Mouse (Mus musculus): ENCODE measurements around the gene BC107364. TPM values are rescaled to one million over a fixed set of nuclear protein-coding genes. Genes with fewer than 3 reads are reported as not detected.
"Not testable (repeated sequence)": the region's sequence is repeated elsewhere in the genome, so short reads cannot be mapped to it uniquely, and the experiment has no call there.

Gene BC107364
- total RNA-seq, 1 experiment from 2014 or later = not detected

- DNase-seq = not testable (repeated sequence)
Observed at GRCm38 (mm10) chr3:96486064-96486827, 34.1 kb upstream of the BC107364 start.

DNA sequence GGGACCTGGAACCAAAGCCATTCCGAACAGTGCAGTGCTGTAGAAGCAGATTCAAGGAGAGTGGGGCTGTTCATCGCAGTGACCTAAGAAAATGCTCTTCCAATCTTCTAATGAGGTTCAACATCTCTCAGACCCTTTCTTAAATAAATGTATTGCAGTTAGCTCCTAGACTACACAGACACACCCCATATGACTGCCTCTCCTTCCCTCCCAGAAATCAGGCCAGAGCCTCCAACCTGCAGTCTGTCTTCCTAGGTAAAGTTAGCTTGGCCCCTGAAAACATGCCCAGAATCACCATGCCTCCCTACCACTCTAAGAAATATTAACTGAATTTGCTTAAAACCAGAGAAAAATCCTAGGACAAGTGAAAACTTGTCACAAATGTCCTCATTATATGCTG, 33.3 kb upstream of the BC107364 start:
- DNase-seq = no peak

GRCm38 (mm10) chr3:96484921-96485320, 32.8 kb upstream of the BC107364 start:
- no peak for DNase-seq

DNA sequence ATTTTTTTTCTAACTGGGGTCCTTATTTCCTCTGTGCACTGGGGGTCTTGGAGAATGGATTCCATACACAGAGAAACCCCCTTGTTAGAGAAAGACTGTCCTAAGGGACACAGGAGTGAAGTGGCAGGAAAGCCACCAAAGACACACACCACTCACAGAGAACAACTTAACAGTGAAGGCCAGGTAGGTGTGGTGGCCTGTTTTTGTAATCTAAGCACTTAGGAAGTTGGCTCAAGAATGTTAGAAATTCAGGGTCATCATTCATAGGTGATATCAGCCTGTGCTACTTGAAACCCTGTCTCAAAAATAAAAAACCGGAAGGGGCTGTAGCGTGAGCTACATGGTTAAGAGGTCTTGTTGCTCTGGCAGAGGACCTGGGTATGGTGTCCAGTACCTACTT, 31.8 kb upstream of the BC107364 start:
- no peak for DNase-seq

GRCm38 (mm10) chr3:96483044-96483443, 30.9 kb upstream of the BC107364 start:
- DNase-seq = not testable (repeated sequence)

DNA sequence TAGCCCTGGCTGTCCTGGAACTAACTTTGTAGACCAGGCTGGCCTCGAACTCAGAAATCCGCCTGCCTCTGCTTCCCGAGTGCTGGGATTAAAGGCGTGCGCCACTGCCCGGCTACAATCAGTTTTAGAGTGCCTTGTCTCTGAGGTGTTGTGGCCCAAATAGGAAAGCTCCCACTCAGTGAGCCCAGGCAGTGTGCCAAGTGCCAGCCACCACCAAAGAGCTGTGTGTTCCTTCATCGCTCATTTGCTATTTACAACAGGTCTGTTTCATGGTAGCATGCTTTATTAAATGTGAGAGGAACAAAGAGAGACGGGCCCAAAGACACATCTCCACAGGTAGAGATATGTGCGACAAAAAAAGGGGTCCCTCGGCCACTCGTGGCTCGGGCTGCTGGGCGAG, 30.3 kb upstream of the BC107364 start:
- DNase-seq = no peak

DNA sequence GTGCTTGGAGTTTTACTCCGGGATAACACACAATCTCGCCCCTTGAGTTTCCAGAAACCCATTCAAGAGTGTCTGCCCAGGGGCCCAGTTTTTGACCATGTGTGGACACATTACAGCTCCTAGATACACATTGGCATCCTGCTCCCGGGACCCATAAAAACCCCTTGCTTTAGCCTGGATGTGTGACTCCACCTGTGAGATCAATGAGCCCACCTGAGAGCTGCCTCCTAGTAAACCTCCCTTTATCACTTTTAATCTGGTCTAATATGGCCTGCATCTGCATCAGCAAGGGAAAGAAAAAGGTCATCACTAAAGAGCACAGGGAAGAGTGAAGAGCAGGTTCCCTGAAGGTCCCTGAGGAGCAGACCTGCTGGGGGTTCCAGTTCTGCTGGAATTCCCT, 29.8 kb upstream of the BC107364 start:
- no peak for DNase-seq

GRCm38 (mm10) chr3:96480684-96481270, 28.7 kb upstream of the BC107364 start:
- DNase-seq = no peak

DNA sequence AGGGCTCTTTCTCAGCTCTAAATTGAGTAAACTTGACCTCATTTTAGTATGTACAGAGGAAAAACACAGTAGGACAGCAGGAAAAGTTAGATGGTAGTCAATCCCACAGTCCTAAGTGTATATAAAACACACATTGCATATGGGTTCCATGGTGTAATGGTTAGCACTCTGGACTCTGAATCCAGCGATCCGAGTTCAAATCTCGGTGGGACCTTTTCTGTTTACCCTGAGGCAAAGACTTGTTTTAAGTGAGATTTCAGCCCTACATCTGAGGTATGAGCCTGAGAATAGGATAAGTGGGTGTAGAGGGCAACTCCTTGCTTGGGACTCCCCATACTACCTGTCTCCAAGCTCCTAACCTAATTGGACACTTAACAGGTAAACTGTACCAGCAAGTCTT, 27.1 kb upstream of the BC107364 start:
- DNase-seq = no peak

- DNase-seq = no peak
Observed at GRCm38 (mm10) chr3:96477558-96477957, 25.5 kb upstream of the BC107364 start.

DNA sequence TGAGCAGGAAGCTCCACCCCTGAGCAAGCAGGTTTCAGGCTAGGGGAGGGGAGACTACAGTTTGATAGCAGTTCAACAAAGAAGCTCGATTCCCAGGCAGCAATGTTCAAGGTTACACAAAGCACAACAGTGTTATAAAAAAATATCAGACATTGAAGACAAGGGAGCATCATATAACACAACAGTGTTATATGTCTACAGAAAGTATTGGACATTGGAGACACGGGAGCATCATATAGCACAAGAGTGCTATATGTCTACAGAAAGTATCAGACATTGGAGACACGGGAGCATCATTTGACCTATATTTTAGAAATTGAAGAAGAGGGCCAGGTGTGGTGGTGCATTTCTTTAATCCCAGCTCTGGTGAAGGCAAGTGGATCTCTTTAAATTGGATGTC, 25.0 kb upstream of the BC107364 start:
- DNase-seq = no peak

GRCm38 (mm10) chr3:96474909-96475655, 23.0 kb upstream of the BC107364 start:
- no peak for DNase-seq

DNA sequence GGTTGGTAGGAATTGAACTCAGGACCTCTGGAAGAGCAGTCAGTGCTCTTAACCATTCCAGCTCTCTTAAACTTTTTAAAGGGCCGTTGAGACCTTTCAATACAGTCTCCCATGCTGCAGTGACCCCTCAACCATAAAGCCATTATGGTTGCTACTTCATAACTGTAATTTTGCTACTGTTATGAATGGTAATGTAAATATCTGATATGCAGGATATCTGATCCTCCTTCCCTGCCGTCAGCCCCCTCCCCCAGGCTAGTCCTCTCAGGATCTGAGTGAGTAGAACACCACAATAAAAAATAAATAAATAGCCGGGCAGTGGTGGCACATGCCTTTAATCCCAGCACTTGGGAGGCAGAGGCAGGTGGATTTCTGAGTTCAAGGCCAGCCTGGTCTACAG, 21.4 kb upstream of the BC107364 start:
- DNase-seq = not testable (repeated sequence)

DNA sequence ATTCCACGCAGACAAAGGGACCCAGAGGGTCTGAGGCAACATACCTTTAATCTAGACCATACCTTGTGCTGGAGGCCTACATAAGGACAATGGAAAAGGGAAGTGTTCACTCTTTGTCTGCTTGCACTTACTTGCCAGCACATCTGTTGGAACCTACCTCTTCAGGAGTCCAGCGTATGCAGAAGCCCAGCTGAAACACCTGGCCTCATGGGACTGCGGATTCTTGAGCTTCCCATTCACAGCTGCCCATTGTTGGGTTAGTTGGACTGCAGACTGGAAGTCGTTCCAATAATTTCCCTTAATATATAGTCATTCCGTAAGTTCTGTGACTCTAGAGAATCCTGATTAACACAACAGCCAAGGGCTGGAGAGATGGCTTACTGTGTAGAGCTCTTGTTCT, 20.0 kb upstream of the BC107364 start:
- DNase-seq = no peak

GRCm38 (mm10) chr3:96469626-96470025, 17.5 kb upstream of the BC107364 start:
- DNase-seq = no peak

DNA sequence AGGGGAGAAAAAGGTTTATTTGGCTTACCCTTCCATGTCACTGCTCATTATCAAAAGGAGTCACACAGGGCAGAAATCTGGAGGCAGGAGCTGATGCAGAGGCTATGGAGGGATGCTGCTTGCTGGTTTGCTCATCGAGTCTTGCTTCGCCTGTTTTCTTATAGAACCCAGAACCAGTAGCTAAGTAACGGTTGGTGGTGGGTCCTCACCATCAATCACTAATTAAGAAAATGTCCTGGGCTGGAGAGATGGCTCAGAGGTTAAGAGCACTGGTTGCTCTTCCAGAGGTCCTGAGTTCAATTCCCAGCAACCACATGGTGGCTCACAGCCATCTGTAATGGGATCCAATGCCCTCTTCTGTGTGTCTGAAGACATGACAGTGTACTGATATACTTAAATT, 16.2 kb upstream of the BC107364 start:
- not testable (repeated sequence) for DNase-seq

GRCm38 (mm10) chr3:96467641-96468040, 15.5 kb upstream of the BC107364 start:
- DNase-seq = no peak

DNA sequence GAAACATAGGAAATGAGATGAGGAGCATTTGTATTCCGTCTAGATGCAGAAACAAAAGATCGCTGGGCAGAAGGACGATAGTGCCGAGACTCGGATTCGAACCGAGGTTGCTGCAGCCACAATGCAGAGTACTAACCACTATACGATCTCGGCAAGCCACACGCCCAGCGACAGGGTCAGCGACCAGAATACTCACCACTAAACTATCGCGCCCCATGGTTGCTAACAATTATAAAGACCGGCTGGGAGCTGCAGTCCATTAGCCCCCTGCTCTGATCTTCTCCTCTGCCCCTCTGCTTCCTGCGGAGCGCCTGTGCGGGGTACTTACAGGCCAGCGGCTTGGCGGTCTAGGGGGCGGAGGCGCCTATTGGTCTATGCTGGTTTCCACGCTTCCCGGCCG, 11.8 kb upstream of the BC107364 start:
- no peak for DNase-seq

DNA sequence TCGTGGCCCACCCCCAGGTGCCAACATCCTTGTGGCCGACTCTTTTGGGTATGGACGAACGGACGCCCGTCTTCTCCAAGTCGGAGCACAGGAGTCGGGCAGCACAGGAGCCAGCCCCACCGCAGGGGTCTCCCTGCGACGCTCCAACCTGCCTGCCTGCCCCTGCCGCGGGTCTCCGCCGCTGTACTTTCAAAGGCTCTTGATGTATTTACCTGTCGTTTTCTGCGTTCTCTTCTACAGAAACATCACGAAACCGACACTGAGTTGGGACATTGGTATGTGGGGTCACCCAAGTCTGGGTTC, 8.4 kb upstream of the BC107364 start:
- not testable (repeated sequence) for DNase-seq

DNA sequence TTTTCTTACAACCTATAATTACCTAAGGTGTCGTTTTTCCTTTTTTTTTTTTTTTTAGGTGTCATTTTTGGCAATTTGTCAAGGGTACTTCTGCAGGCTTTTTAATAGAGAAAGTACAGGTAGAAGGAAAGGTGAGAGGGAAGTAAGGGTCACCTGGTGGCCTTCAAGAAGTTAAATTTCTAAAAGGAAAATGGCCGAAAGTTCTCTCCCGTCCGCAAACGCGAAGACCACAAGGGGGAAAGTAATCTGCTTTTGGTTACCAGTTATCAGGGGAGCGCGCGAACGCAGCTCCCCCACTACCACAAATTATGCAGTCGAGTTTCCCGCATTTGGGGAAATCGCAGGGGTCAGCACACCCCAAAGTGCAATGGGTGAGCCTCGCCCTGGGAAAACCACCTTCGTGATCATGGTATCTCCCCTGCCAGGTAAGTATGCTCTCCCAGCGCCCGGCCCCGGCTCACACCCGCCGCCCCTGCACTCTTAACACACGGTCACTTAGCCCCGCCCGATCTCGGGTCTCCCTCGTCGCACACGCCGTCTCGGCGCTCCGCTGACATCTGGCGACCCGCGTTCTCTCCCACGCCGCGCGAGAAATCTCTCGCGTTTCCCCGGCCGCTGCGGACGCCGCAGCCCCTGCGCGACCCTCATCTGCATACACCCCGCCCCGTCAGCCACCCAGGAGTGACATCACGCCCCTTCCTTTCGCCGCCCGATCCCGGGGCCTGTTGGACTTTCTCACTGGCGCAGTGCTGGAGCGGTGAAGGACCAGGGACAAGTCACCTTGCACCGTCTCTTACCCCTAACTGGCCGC, 7.9 kb upstream of the BC107364 start:
- not testable (repeated sequence) for DNase-seq

GRCm38 (mm10) chr3:96458886-96459439, 6.9 kb upstream of the BC107364 start:
- DNase-seq = not testable (repeated sequence)

GRCm38 (mm10) chr3:96458008-96458407, 5.9 kb upstream of the BC107364 start:
- not testable (repeated sequence) for DNase-seq

All from adrenal gland, postnatal 25 days (tissue).